Mouse (Mus musculus): ENCODE measurements around the gene Olfr619.

The Olfr619 gene

DNA sequence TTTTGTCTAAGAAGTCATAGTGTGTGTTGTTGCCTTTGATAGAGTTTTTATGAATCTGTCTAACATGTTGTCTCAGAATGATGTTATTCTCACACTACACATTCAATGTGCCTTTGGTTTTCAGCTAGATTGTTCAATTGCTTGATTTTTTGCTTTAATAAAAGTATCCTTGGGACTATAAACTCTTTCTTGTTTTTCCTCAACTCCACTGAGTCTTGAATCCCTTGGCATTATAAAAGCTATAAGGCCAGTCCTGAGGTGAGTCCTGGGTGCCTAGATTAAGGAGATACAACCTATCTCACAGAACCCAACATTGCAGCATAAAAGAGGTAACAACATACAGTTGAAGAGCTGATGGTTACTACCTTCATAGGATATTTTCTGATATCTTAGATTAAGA lies at the start of gene Olfr619:
Olfr619 (plus strand) TSS at position 301 of the 400 bp plus-strand sequence.
- DNase-seq (ENCODE audit: low read depth, low spot score): no peak

DNA sequence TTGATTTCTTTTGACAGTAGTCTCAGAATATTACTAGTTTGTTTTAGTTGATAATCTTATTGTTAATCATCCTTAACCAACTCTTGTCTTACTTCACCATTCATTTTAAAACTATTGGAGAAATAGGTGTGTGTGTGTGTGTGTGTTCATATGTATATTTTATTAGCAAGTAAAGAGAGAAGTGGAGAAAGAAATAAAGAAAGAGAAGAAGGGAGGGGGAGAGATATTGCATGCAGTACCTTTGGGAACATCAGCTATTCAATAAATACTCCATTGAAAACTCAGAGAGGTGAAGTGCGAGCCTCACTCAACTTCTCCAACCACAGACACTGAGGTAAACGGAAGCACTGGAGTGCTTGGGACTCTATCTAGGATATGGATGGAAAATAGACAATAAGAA lies 44.6 kb upstream of the Olfr619 start, which contains the start of gene Olfr615:
Olfr615 (plus strand) TSS at position 301 of the 400 bp plus-strand sequence.
- DNase-seq (ENCODE audit: low read depth, low spot score): no peak

DNA sequence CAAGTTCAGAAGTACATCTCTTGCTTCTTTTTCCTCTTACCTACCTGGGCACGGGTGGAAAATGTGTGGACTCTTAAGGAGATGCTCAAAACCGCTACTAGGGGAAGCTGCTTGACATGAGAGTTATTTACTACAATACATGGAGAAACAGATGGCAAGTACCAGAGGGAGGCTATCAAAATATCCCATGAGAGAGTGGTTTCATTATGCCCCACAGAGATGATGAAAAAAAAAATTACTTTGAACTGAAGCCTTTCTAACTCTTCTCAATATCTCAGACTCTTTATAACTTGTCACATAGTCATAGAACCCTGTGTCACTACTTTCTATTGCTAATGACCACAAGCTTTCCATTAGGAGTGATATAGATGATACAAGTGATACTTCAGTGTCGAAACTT lies 31.3 kb upstream of the Olfr619 start, which contains the start of gene Olfr616:
Olfr616 (minus strand) TSS at position 101 of the 400 bp plus-strand sequence.
- DNase-seq (ENCODE audit: low read depth, low spot score): no peak

DNA sequence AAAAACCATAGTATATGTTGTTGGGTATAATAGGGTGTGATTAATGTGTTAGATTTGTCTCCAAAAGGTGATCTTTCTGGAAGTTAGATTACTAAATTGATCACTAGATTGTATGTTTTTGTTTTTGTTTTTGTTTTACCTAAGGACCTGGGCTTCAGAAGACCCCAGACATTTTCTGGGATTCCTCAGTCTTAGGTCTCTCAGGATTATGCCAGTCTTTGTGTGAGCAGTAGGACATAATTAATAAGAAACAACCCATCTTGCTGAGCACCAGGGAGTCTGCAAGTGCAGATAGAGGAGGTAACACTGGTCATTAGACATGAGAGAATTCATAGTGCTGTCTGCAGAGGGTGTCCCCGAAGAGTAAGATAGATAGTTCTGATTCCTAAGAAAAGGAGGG lies 27.6 kb upstream of the Olfr619 start, which contains the start of gene Olfr617:
Olfr617 (plus strand) TSS at position 301 of the 400 bp plus-strand sequence.
- no peak for DNase-seq (ENCODE audit: low read depth, low spot score)

DNA sequence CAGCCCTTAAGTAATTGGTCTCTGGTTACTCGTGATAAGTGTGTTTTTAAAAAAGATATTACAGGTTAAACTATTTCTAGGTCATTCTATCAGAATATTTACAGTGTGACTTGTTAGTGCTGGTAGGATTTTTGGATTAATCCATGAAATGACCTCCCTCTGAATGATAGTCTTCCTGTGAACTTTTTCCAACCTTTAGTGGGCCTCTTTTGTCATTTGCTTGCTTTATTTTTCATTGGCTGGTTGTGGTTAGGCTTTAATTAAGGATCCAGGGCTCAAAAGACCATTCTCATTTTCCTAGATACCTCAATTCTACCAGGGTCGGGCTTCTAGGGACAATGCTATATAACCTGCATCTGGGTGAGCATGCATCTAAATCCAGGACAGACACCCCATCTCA lies 10.6 kb upstream of the Olfr619 start, which contains the start of gene Olfr618:
Olfr618 (plus strand) TSS at position 301 of the 400 bp plus-strand sequence.
- no peak for DNase-seq (ENCODE audit: low read depth, low spot score)

DNA sequence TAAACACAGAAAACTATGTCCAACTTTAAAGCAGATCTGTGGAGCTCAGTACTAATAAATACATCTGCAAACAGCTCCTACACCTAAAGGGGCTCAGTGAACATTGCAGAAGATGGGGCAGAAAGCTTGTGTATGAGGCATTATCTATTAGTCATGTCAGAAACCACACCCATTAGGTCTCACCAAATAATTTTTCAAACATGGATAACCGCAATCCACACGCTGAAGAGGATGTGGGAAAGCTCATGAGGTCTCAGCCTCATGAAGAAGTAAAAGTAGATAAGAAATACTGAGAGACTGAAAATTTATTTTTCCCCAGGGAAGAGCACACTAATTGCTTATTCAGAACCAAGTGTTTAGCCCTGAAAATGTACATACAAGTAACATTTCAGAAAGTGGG lies 7.0 kb downstream of the Olfr619 start:
- no peak for DNase-seq (ENCODE audit: low read depth, low spot score)

DNA sequence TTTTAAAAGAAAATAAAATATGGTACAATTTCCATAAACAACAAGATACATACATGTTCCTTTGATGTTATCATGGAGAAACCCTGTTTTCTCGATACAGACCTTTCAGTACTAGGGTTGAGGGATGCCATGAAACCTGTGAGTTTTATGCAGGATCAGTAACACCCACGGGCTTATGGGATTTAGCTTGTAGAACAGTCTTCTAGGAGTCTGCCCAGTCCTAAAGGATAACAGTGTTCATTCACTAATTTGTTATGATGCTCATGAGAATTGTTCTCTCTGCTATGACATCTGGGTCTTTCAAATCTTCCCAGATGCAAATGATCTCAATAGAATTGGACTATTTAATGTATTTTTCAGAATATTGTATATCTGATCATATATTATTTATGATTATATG lies 12.1 kb downstream of the Olfr619 start, which contains the start of gene Olfr620:
Olfr620 (minus strand) TSS at position 101 of the 400 bp plus-strand sequence.
- DNase-seq (ENCODE audit: low read depth, low spot score): no peak

DNA sequence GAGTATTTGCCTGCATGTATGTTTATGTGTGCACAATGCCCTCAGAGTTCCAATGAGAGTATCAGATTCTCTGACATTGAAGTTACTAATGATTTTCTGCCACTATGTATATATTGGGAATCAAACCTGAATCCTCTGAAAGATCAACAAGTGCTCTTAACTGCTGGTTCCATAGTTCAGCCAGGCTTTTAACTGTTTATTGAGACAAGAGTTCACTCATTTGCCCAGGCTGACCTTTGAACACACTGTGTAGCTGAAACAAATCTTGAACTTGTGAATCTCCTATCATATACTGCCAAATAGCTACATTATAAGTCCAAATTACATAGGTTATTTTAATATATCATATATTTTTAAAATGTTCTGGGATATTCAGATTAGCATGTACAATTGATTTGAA lies 36.4 kb downstream of the Olfr619 start:
- no peak for DNase-seq (ENCODE audit: low read depth, low spot score)

DNA sequence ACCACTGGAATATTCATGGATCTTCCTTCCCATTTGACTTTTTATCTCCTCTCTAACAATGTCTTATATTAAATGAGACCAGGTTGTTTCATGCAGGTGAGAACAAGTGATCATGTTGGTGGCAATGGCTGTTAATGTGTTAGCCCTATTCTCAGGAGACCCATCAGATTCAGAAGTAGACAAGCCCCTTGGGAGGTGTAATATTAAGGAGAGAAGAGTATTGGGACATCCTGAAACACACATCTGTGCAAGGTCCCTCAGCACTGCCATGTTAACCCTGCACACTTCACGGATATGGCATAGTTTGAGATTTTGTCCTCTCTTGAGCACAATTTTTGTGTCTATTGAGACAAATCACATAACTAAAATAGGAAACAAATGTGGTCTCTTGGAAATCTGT lies 42.2 kb downstream of the Olfr619 start, which contains the start of gene Olfr622:
Olfr622 (minus strand) TSS at position 101 of the 400 bp plus-strand sequence.
- DNase-seq (ENCODE audit: low read depth, low spot score): no peak

DNA sequence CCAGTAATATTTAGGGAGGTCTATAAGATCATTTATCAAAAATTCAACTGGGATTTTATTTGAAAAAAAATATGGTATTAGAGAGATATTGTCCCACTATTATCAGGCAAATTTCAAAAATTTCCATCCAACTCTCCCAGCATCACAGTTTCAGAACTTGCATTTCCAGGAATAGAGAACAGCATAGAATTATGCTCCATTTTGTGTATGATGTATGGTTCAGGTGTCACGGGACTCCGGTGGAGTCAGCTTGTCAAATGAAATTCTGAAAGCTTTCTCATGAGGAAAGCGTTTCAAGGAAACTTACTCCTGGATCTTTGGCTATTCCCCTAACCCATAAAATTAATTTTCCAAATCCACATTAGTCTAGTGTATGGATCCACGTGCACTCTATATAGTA lies 43.7 kb downstream of the Olfr619 start:
- no peak for DNase-seq (ENCODE audit: low read depth, low spot score)

All from brain, adult 2 months (tissue).